Mouse (Mus musculus) c-Kit-negative CD71-positive TER-119-positive erythroid progenitor cells, embryonic 14.5 days (primary cell): ENCODE data around the gene Pcbp4.
"Not testable (repeated sequence)": the region's sequence is repeated elsewhere in the genome, so short reads cannot be mapped to it uniquely, and the experiment has no call there.

Experiments used
- DNase-seq: peaks from one replicate; pipeline ENCODE4 v3.0.0-alpha.2; 2013; ENCODE audit warnings: low read depth, low spot score

Gene Pcbp4

DNA sequence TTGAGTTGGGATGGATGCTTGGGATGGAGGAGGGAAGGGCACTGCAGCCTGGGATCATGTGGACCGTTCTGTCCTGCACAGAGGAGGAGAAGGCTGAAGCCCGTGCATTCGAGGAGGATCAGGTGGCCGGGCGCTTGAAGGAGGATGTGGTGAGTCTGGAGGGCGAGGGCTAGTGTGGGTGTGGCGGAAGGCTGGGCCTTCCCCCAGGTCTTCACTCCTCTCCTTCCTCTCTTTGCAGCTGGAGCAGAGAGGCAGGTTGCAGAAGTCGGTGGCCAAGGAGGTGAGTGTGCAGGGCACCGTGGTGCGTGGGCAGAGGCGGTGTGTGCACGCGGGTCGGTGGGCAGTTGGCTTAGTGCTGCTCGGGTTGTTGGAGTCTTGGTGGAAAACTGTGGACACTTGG is 28.0 kb downstream of the Pcbp4 start:
- no peak for DNase-seq

DNA sequence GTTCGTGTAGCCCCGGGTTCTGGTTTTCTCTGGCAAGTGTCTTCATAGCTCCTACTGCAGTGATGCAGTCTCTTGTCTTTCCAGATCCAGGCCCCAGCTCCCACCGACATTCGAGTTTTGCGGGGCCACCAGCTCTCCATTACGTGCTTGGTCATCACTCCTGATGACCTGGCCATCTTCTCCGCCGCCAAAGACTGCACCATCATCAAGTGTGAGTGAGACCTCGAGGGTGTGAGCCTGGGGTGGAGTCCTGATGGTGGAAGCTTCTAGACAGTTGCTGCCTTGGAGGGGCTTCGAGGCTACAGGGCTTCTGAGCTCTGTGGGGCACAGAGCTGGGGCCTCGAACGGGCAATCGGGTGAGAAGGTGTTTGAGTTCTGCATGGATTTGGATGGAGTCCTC is 28.6 kb downstream of the Pcbp4 start:
- DNase-seq, result no peak

DNA sequence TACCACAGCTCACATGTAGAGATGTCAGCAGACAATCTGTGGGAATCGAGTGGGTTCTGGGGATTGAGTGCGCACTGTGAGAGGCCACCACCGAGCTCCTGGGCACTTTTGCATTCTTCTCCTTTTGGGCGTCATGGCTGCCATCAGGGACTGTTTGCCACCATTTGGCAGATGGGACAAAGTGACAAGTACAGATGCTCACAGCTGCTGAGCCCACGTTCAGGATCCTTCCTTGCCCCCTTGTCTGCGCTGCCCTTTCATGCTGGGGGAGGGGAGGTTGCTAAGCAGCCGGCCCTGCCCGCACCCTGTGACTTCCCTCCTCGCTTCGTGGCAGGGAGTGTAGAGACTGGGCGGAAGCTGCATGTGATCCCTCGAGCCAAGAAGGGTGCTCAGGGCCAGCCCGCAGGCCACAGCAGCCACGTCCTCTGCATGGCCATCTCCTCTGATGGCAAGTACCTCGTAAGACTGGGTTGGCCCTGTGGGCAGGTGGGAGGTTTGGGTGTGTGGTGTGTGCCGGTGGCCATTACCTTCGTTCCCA is 29.6 kb downstream of the Pcbp4 start:
- DNase-seq, result no peak

DNA sequence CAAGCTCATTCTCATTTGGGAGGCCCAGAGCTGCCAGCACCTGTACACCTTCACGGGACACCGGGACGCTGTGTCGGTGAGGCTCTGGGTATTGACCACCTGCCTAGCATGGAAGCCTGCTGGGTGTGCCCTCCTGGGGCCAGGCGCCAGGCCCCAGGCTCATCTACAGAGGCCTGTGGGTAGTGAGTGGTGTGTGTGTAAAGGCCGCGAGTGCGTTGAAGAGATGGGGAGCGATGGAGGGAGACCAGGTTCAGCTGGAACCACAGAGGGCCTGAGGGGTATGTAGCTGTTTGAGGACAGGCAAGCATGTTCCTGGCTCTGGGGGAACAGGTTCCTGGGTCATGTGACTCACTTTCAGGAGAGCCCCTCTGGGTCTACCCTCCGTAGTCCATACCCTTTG is 30.0 kb downstream of the Pcbp4 start:
- no peak for DNase-seq

DNA sequence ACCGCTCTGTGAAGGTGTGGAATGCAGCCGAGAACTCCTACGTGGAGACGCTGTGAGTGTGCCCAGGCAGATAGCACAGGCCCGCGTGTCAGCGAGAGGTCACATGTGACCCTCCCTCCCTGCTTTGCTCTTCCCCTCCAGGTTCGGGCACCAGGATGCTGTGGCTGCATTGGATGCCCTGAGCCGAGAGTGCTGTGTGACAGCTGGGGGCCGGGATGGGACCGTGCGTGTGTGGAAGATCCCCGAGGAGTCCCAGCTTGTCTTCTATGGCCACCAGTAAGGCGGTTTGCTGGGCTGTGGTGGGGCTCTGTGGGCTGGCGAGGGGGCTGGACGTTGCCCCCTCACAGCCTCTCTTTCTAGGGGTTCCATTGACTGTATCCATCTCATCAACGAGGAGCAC is 30.5 kb downstream of the Pcbp4 start:
- DNase-seq, result no peak

DNA sequence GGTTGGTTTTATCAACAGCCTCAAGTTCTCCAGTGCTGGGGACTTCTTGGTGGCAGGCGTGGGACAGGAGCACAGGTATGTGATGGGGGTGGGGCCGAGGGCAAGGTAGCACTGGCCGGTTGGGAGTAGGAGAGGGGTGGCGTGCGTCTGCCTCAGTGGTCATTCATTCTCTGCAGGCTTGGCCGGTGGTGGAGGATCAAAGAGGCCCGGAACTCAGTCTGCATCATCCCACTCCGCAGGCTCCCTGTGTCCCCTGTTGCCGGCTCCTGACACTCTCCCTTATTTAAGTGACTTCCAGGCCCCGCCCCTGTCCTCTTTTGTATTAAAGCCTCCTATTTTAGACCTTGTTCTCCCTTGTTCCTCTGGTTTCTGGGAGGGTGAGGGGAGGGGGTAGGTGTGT is 32.0 kb downstream of the Pcbp4 start:
- no peak for DNase-seq

DNA sequence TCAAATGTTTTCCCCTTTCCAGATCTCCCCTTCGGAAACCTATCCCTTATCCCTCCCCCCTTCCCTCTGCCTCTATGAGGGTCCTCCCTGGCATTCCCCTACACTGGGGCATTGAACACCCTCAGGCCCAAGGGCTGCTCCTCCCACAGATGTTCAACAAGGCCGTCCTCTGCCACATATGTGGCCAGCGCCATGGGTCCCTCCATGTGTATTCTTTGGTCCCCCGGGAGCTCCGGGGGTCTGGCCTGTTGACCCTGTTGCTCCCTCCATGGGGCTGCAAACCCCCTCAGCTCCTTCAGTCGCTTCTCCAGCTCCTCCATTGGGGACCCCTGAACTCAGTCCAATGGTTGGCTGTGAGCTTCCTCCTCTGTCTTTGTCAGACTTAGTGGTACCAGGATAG is 34.5 kb downstream of the Pcbp4 start:
- not testable (repeated sequence) for DNase-seq

DNA sequence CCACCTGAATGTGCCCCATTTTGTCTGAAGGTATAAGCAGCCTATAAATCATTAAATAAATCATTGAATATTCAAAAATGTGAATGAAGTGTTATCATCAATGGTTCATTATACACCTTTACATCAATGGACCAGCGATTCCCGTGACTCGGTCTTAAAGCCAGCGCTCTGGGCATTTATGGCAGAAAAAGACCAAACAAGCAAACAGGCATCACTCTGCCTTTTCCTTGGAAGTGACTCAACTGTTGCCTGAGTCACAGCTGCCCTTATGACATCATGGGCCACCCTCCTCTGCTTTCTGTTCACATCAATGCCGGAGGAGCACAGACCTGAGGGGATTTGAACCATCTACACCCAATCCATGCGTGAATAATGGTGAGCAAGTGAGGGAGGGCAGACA is 46.6 kb downstream of the Pcbp4 start, which contains the start of gene Iqcf1:
Gene Iqcf1 (plus strand): TSS at position 301 of the 400 bp plus-strand sequence.
- DNase-seq, result no peak

DNA sequence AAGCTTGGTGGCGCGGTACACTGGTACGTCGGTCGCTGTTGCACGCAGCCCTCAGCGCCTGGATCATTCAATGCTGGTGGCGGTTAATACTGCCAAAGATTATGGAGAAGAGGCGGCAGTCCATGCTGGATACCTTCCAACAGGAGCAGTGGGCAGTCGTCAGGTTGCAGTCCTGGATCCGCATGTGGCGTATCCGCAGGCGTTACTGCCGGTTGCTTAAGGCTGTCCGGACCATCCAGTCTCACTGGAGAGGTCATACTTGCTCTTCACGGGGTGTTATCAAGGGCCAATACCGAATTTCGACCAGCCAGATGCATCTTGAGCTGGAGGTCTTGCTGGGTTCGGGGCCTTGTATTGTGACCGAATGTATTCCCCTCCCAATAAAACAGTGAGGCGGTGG is 48.8 kb downstream of the Pcbp4 start:
- DNase-seq, result no peak

DNA sequence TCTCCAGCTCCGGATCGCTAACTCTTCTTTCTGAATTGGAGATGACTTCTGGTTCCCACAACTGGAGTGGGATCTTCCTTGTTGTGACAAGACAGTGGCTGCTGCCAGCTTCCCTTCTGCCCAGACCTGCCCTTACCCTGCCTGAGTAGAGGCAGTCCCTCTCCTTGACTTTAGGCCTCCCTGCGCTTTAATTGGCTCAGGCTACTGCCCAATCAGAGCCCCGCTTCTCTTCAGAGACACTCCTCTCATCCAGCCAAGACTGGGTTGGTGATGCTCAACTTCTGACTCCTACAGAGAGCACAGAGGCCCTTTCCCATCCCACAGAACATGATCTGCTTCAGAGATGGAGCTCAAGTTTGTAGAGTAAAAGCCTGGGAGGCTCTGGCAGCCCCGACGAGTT is 51.2 kb downstream of the Pcbp4 start:
- DNase-seq, result no peak

DNA sequence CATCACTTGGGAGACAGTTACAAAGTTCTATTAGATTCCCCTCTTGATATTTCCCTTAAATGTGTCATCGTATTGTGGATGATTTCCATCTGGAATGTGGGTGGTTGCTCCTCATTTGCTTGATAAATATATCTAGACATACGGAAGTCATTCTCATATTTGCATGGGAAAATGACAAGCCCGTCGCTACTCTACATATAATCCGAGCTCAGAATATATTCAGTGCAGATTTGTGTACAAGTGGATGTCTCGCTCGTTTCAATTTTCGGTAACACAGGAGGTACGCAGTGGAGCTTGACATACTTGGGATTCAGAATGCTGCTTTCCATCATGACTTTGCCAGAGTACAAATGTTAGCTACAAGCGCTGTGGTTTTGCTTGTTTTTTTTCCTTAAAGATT is 56.3 kb downstream of the Pcbp4 start:
- DNase-seq, result no peak

DNA sequence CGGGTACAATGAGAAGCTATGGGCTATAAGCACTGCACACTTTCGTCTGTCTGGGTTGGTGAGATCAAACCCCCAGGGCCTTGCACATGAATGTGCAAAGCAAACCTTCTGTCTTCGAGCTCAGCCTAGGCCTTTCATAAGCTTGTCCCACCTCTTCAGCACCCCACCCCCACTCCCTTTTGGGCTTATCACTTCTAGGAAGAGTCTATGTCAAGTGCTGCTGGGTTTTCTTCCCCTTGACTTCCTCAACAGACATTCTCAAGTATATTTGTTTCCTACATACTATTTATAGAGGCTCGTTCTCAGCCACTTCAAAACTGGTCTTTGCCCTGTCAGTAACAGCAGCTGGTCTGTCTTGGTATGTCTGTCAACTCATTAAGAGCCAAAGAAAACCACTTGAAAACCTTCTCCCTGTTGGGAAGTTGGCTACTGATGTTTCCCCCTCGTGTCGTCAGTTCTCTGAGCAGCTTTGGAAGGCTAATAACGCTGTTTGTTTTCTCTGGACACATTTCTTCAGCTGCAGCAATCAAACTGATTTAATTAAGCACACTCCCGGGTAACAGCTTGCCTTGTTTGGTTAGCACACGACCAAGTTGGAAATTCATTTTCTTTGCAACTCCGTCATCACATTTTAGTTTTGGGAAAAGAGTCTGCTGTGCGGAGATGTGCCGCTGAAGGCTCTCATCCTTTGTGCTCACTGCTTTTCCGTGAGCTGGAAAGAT is 59.8 kb downstream of the Pcbp4 start:
- DNase-seq, result no peak

DNA sequence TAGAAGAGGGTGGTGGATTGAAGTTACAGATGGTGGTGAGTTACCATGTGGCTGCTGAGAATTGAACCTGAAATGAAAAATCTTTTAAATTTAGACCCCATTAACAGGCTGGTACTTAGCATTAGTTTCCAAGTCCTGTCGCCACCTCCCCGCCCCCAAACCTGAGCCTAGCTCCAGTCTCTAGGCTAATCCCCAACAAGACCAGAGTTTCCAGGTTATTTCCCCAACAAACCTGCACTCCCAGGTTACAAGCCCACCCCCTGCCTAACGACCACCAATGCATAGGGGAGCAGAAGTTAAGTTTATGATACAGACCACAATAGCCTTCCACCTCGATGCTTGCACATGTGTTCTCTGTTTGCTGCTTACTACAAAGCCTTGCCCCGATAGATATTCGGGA is 60.5 kb downstream of the Pcbp4 start:
- DNase-seq, result no peak
